Mouse (Mus musculus) ES-Bruce4 (cell line): ENCODE results near the gene Txnrd1. TPM values are rescaled to one million over a fixed set of nuclear protein-coding genes. Genes with fewer than 3 reads are reported as not detected.

ENCODE experiments used
- H3K27ac ChIP-seq: 2 replicates; pipeline ENCODE4 v1.5.1; 2012; ENCODE audit warnings: low read length, inconsistent platforms; ENCODE audit not compliant: insufficient read depth
- H3K27me3 ChIP-seq: 2 replicates; pipeline ENCODE4 v1.6.1; 2012; ENCODE audit warnings: mild to moderate bottlenecking, low read length, inconsistent platforms; ENCODE audit not compliant: control insufficient read depth, poor library complexity, insufficient read depth, severe bottlenecking
- H3K36me3 ChIP-seq: 2 replicates; pipeline ENCODE4 v1.6.1; 2012; ENCODE audit warnings: inconsistent platforms, mild to moderate bottlenecking, low read length, moderate library complexity; ENCODE audit not compliant: control insufficient read depth, poor library complexity, insufficient read depth, severe bottlenecking
- H3K4me1 ChIP-seq: one replicate; pipeline ENCODE4 v1.8.1; 2011; ENCODE audit warnings: low read length; ENCODE audit not compliant: control insufficient read depth, insufficient read depth
- H3K4me3 ChIP-seq: 2 replicates; pipeline ENCODE4 v1.5.1; 2011; ENCODE audit warnings: low read depth, mild to moderate bottlenecking, low read length
- H3K9ac ChIP-seq: 2 replicates; pipeline ENCODE4 v1.6.1; 2012; ENCODE audit warnings: low read depth, mild to moderate bottlenecking, inconsistent platforms; ENCODE audit not compliant: poor library complexity, severe bottlenecking
- H3K9me3 ChIP-seq: replicated peaks from 2 replicates; pipeline ENCODE4 v1.6.1; 2012; ENCODE audit warnings: mild to moderate bottlenecking, low read length, inconsistent platforms; ENCODE audit not compliant: control insufficient read depth, poor library complexity, insufficient read depth, severe bottlenecking
- CTCF ChIP-seq: IDR thresholded peaks from one replicate; pipeline ENCODE4 v1.8.1; 2011; ENCODE audit warnings: low read depth, low read length
- EP300 ChIP-seq: IDR thresholded peaks from 2 replicates; pipeline ENCODE4 v1.6.1; 2011; ENCODE audit warnings: low read depth, low read length; ENCODE audit not compliant: insufficient read depth
- POLR2A ChIP-seq: IDR thresholded peaks from one replicate; pipeline ENCODE4 v1.8.1; 2011; ENCODE audit warnings: low read length; ENCODE audit not compliant: insufficient read depth
- polyA plus RNA-seq: library from polyadenylated mRNA; stranded (reverse); fragments of >200 nt; gene quantifications from 2 replicates; pipeline ENCODE4 v1.2.4, GENCODE M21; 2011; ENCODE audit warnings: low read depth; ENCODE audit not compliant: missing spikeins, insufficient read depth, insufficient read length

Txnrd1 gene
- polyA plus RNA-seq, 1 experiment: 284 TPM

DNA sequence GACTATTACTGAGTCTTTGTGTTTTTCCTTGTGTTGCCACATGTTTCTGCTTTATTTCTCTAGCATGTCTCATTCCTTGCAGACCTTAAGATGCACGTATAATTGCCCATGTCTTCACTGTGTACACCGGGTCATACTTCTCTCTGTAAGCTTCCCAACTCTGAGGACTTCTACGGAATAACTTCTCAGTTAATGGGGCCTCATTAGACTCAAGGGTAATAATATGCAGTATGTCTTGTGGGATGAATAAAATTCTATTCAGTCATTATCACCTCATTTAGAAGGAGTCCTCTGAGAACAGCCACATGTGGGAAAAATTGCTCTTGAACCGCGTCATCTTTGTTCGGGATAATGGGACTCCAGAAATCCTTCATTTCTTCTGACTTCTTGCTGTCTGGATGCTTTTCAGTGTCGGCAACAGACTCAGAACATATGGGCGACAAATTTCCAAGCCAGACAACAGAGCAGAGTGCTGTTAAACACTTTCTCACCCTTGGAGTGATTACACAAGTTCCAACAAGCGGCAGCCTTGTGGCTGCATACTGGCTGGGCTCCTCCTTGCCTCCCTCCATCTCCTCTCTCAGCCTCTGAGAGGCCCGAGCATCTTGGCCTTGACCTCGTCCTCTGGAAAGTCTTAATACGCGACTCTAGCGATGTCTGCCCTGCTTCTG is 10.5 kb upstream of the Txnrd1 start:
- H3K4me1 ChIP-seq: no peaks in the 10 kb centered on the region
- H3K27me3 ChIP-seq: no peaks in the 10 kb centered on the region
- no peak for TF ChIP-seq POLR2A
- TF ChIP-seq CTCF: no peak
- no peak for TF ChIP-seq EP300
- no peak overlapping the region for H3K4me3 ChIP-seq
- no peak overlapping the region for H3K27ac ChIP-seq
- H3K36me3 ChIP-seq: no peaks in the 10 kb centered on the region
- H3K9ac ChIP-seq: no peak overlapping the region
- H3K9me3 ChIP-seq: no peaks in the 10 kb centered on the region

GRCm38 (mm10) chr10:82823779-82824177 is 10.0 kb upstream of the Txnrd1 start:
- H3K9ac ChIP-seq: no peak overlapping the region
- no peak overlapping the region for H3K4me3 ChIP-seq
- no peaks in the 10 kb centered on the region for H3K27me3 ChIP-seq
- no peak overlapping the region for H3K27ac ChIP-seq
- H3K36me3 ChIP-seq: no peaks in the 10 kb centered on the region
- no peaks in the 10 kb centered on the region for H3K9me3 ChIP-seq
- TF ChIP-seq EP300 (no peak), POLR2A (no peak), CTCF (no peak)
- H3K4me1 ChIP-seq: no peaks in the 10 kb centered on the region

DNA sequence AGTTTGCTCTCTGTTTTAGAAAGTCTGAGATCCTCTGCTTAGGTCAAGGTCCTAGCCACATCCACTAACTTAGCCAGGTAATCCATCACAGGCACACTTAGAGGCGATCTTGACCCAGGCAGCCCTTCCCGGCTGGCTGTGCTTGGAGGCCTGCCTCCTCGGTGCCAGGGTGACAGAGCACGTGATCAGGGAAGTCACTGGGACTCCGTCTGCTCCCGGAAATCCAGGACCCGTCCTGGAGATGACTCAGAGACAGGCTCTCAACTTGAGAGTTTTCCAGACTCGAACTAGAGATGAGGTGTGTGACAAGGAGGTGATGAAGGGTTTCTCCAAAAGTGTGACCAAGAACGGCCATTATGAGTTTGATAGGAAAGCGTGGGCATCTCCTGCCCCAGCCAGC is 9.2 kb upstream of the Txnrd1 start:
- Histone ChIP-seq H3K4me1 (no peaks in the 10 kb centered on the region), H3K4me3 (no peak overlapping the region), H3K27me3 (no peaks in the 10 kb centered on the region), H3K36me3 (no peaks in the 10 kb centered on the region), H3K9ac (no peak overlapping the region), H3K27ac (no peak overlapping the region), H3K9me3 (no peaks in the 10 kb centered on the region)
- TF ChIP-seq CTCF (no peak), POLR2A (no peak), EP300 (no peak)

- TF ChIP-seq EP300 (no peak), POLR2A (no peak), CTCF (no peak)
- Histone ChIP-seq H3K27me3 (no peaks in the 10 kb centered on the region), H3K36me3 (no peaks in the 10 kb centered on the region), H3K9ac (no peak overlapping the region), H3K4me3 (no peak overlapping the region), H3K4me1 (no peaks in the 10 kb centered on the region), H3K27ac (no peak overlapping the region), H3K9me3 (no peaks in the 10 kb centered on the region)
Measured at GRCm38 (mm10) chr10:82826516-82826915, 7.2 kb upstream of the Txnrd1 start.

DNA sequence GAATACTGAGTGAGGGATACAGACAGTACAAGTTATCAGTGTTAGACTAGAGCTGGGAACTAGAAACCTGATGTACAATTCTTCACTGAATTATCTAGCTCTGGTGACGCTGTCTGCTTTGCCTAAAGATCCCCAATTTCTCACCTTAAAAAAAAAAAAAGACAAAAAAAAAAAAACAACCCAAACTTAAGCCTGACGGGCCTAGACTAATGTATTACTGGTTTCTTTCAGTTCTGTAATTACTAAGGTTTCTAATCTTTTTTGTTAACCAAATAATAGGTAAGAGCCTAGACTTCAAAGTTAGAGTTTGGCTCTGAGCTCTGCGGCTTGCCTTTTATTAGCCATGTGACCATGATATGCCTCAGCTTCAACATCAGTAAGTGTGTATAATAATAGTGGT is 2.1 kb downstream of the Txnrd1 start:
- Histone ChIP-seq H3K4me1 (no peaks in the 10 kb centered on the region), H3K27me3 (no peaks in the 10 kb centered on the region), H3K27ac (no peak overlapping the region), H3K36me3 (no peaks in the 10 kb centered on the region), H3K9ac (no peak overlapping the region), H3K9me3 (no peaks in the 10 kb centered on the region), H3K4me3 (no peak overlapping the region)
- TF ChIP-seq EP300 (no peak), POLR2A (no peak), CTCF (no peak)

GRCm38 (mm10) chr10:82838390-82838789 is 4.6 kb downstream of the Txnrd1 start:
- Histone ChIP-seq H3K27ac (no peak overlapping the region), H3K36me3 (no peaks in the 10 kb centered on the region), H3K9me3 (no peaks in the 10 kb centered on the region), H3K27me3 (no peaks in the 10 kb centered on the region), H3K4me1 (no peaks in the 10 kb centered on the region), H3K9ac (no peak overlapping the region), H3K4me3 (no peak overlapping the region)
- no peak for TF ChIP-seq EP300
- TF ChIP-seq CTCF: no peak
- TF ChIP-seq POLR2A: no peak
